Mouse (Mus musculus) forebrain, embryonic 14.5 days (tissue): ENCODE results near the gene Tiam1. TPM values are rescaled to one million over a fixed set of nuclear protein-coding genes. Genes with fewer than 3 reads are reported as not detected.

Experiments
- ATAC-seq: fragments of 200-750 bp; cut with Nextera tagmentation; 2 replicates; pipeline ENCODE4 v1.8.0; 2017; ENCODE audit warnings: mild to moderate bottlenecking, moderate library complexity
- DNase-seq: peaks from one replicate; pipeline ENCODE4 v3.0.0-alpha.2; 2015; ENCODE audit warnings: low spot score
- H3K27ac ChIP-seq: fragments of 300-500 bp; sonication (generic); 2 replicates; pipeline ENCODE4 v1.5.1; 2014; ENCODE audit warnings: low read depth, mild to moderate bottlenecking, control low read depth, low read length, moderate library complexity
- H3K27me3 ChIP-seq: fragments of 300-500 bp; sonication (generic); replicated peaks from 2 replicates; pipeline ENCODE4 v1.6.1; 2014; ENCODE audit warnings: low read length, control low read depth, mixed read lengths; ENCODE audit not compliant: control insufficient read depth, insufficient read depth
- H3K36me3 ChIP-seq: fragments of 300-500 bp; sonication (generic); 2 replicates; pipeline ENCODE4 v1.6.1; 2014; ENCODE audit warnings: low read length, control low read depth; ENCODE audit not compliant: control insufficient read depth, insufficient read depth
- H3K4me1 ChIP-seq: fragments of 300-500 bp; sonication (generic); 2 replicates; pipeline ENCODE4 v1.6.1; 2014; ENCODE audit warnings: antibody characterized with exemption, low read length, control low read depth; ENCODE audit not compliant: control insufficient read depth, insufficient read depth
- H3K4me2 ChIP-seq: fragments of 300-500 bp; sonication (generic); 2 replicates; pipeline ENCODE4 v1.6.1; 2014; ENCODE audit warnings: mild to moderate bottlenecking, control low read depth, low read length
- H3K4me3 ChIP-seq: fragments of 300-500 bp; sonication (generic); 2 replicates; pipeline ENCODE4 v1.5.1; 2014; ENCODE audit warnings: low read depth, low read length, control low read depth
- H3K9ac ChIP-seq: fragments of 300-500 bp; sonication (generic); 2 replicates; pipeline ENCODE4 v1.6.1; 2014; ENCODE audit warnings: mild to moderate bottlenecking, low read length, control low read depth, moderate library complexity
- H3K9me3 ChIP-seq: fragments of 300-500 bp; sonication (generic); replicated peaks from 2 replicates; pipeline ENCODE4 v1.6.1; 2016; ENCODE audit warnings: low read length, control low read depth, mixed read lengths; ENCODE audit not compliant: control insufficient read depth
- whole genome bisulfite sequencing: fragments of 180-500 bp; shearing (Covaris S2); extraction: QIAGEN DNeasy Blood & Tissue Kit; methylation state at CpG from one replicate; pipeline ENCODE4 v1.1.7; 2014; 5-methylcytosine and 5-hydroxymethylcytosine counted together
- polyA plus RNA-seq: library from polyadenylated mRNA; unstranded; fragments of >200 nt; fragmentation: Nextera tagmentation; extraction: Ambion mirVana; gene quantifications from 2 replicates; pipeline ENCODE4 v1.2.1, GENCODE M21; 2014

Tiam1 gene
- polyA plus RNA-seq, 1 experiment from 2014 or later = 22.4 TPM

- peak; percentile 9; the same call in 1 of the 2 replicates for ATAC-seq
- Histone ChIP-seq H3K27me3 (no peaks in the 10 kb centered on the region), H3K4me3 (no peak overlapping the region), H3K27ac (no peak overlapping the region), H3K4me1 (peaks cover 11% of the 10 kb centered on the region), H3K4me2 (no peak overlapping the region), H3K36me3 (no peaks in the 10 kb centered on the region), H3K9me3 (peaks cover 4% of the 10 kb centered on the region; the same call in 1 of the 2 replicates), H3K9ac (no peak overlapping the region)
- 52% methylated on average over 17 of the region's 17 CpGs for WGBS
- DNase-seq = no peak
Observed at GRCm38 (mm10) chr16:89890515-89891189, 252.9 kb downstream of the Tiam1 start.

- no peaks in the 10 kb centered on the region for H3K27me3 ChIP-seq
- H3K4me3 ChIP-seq = no peak overlapping the region
- no peak overlapping the region for H3K9ac ChIP-seq
- peaks cover 4% of the 10 kb centered on the region; the same call in 1 of the 2 replicates for H3K9me3 ChIP-seq
- H3K4me2 ChIP-seq = no peak overlapping the region
- WGBS = 58% methylated on average over 10 of the region's 10 CpGs
- no peak overlapping the region; the same call in 1 of the 2 replicates for H3K27ac ChIP-seq
- H3K36me3 ChIP-seq = no peaks in the 10 kb centered on the region
- peaks cover 11% of the 10 kb centered on the region for H3K4me1 ChIP-seq
- ATAC-seq = peak; percentile 13; the same call in 1 of the 2 replicates
- DNase-seq = peak; percentile 50
Observed at GRCm38 (mm10) chr16:89889890-89890462, 253.6 kb downstream of the Tiam1 start.

GRCm38 (mm10) chr16:89886561-89886960, 257.0 kb downstream of the Tiam1 start:
- Histone ChIP-seq H3K9me3 (0 out of 2 replicates have a peak, but pooled peaks cover 4% of the 10 kb centered on the region), H3K36me3 (0 out of 2 replicates have a peak, but pooled peaks cover 3% of the 10 kb centered on the region)

GRCm38 (mm10) chr16:89885661-89886060, 257.9 kb downstream of the Tiam1 start:
- no peaks in the 10 kb centered on the region for H3K27me3 ChIP-seq
- peaks cover 9% of the 10 kb centered on the region for H3K4me1 ChIP-seq
- ATAC-seq (peak; percentile 59), DNase-seq (no peak)
- H3K36me3 ChIP-seq = 0 out of 2 replicates have a peak, but pooled peaks cover 3% of the 10 kb centered on the region
- no peak overlapping the region for H3K9ac ChIP-seq
- H3K9me3 ChIP-seq = 0 out of 2 replicates have a peak, but pooled peaks cover 4% of the 10 kb centered on the region
- no peak overlapping the region for H3K4me3 ChIP-seq
- 54% methylated on average over 9 of the region's 9 CpGs for WGBS
- no peak overlapping the region for H3K27ac ChIP-seq
- no peak overlapping the region for H3K4me2 ChIP-seq

More at GRCm38 (mm10) chr16:89886561-89886960, 257.0 kb downstream of the Tiam1 start:
- H3K4me3 ChIP-seq = no peak overlapping the region
- no peaks in the 10 kb centered on the region for H3K27me3 ChIP-seq
- no peak overlapping the region for H3K4me2 ChIP-seq
- DNase-seq (no peak), ATAC-seq (no peak)
- H3K27ac ChIP-seq = no peak overlapping the region
- peaks cover 11% of the 10 kb centered on the region for H3K4me1 ChIP-seq
- H3K9ac ChIP-seq = no peak overlapping the region

- Histone ChIP-seq H3K27me3 (no peaks in the 10 kb centered on the region), H3K4me3 (no peak overlapping the region), H3K27ac (no peak overlapping the region), H3K9ac (no peak overlapping the region), H3K36me3 (0 out of 2 replicates have a peak, but pooled peaks cover 3% of the 10 kb centered on the region), H3K4me2 (no peak overlapping the region), H3K9me3 (0 out of 2 replicates have a peak, but pooled peaks cover 4% of the 10 kb centered on the region), H3K4me1 (no peaks in the 10 kb centered on the region)
- 98% methylated on average over 4 of the region's 4 CpGs for WGBS
- ATAC-seq (no peak), DNase-seq (no peak)
Observed at GRCm38 (mm10) chr16:89883897-89884296, 259.7 kb downstream of the Tiam1 start.

- 89% methylated on average over 14 of the region's 14 CpGs for WGBS
- H3K27me3 ChIP-seq = no peaks in the 10 kb centered on the region
- H3K4me3 ChIP-seq = no peak overlapping the region
- H3K9ac ChIP-seq = no peak overlapping the region
- no peak overlapping the region for H3K27ac ChIP-seq
- 0 out of 2 replicates have a peak, but pooled peaks cover 3% of the 10 kb centered on the region for H3K36me3 ChIP-seq
- 0 out of 2 replicates have a peak, but pooled peaks cover 4% of the 10 kb centered on the region for H3K9me3 ChIP-seq
- no peak overlapping the region for H3K4me2 ChIP-seq
- H3K4me1 ChIP-seq = no peaks in the 10 kb centered on the region
- ATAC-seq (no peak), DNase-seq (no peak)
Observed at GRCm38 (mm10) chr16:89882477-89883234, 260.9 kb downstream of the Tiam1 start.

GRCm38 (mm10) chr16:89877206-89877605, 266.4 kb downstream of the Tiam1 start:
- H3K27me3 ChIP-seq = no peaks in the 10 kb centered on the region
- ATAC-seq (no peak), DNase-seq (no peak)
- 97% methylated on average over 10 of the region's 10 CpGs for WGBS
- no peaks in the 10 kb centered on the region for H3K36me3 ChIP-seq
- no peak overlapping the region for H3K27ac ChIP-seq
- H3K4me2 ChIP-seq = no peak overlapping the region
- no peaks in the 10 kb centered on the region for H3K4me1 ChIP-seq
- H3K9ac ChIP-seq = no peak overlapping the region
- no peaks in the 10 kb centered on the region for H3K9me3 ChIP-seq
- H3K4me3 ChIP-seq = no peak overlapping the region

- no peaks in the 10 kb centered on the region for H3K27me3 ChIP-seq
- 68% methylated on average over 3 of the region's 3 CpGs for WGBS
- no peaks in the 10 kb centered on the region; the same call in none of the 2 replicates for H3K4me1 ChIP-seq
- no peak overlapping the region for H3K4me2 ChIP-seq
- H3K27ac ChIP-seq = no peak overlapping the region
- no peak overlapping the region for H3K4me3 ChIP-seq
- DNase-seq (no peak), ATAC-seq (no peak)
- no peaks in the 10 kb centered on the region for H3K36me3 ChIP-seq
- no peak overlapping the region for H3K9ac ChIP-seq
- H3K9me3 ChIP-seq = no peaks in the 10 kb centered on the region
Observed at GRCm38 (mm10) chr16:89876079-89876478, 267.5 kb downstream of the Tiam1 start.
